Mouse (Mus musculus) gastrocnemius, postnatal 4 days (tissue): Measurements from ENCODE around the gene Cemip. TPM values are rescaled to one million over a fixed set of nuclear protein-coding genes. Genes with fewer than 3 reads are reported as not detected.
"Not testable (repeated sequence)": the region's sequence is repeated elsewhere in the genome, so short reads cannot be mapped to it uniquely, and the experiment has no call there.

ENCODE experiments used
- DNase-seq, 2 experiments: peaks; one replicate each; pipeline ENCODE4 v3.0.0; 2021 to 2022; ENCODE audit warnings: low spot score in 2 of 2, mixed read lengths in 2 of 2
- long read RNA-seq, 2 experiments: library from polyadenylated mRNA; stranded (forward); transcript quantifications; one replicate each; pipeline ENCODE4 v2.0.0; 2021
- total RNA-seq, 2 experiments: library from RNA; stranded (reverse); gene quantifications; 2 replicates each; pipeline ENCODE4 v1.2.3; 2021

The Cemip gene
- total RNA-seq = under 1 TPM; 0.62 to 0.69 TPM
- long read RNA-seq, experiment 1 = 0 reads
- long read RNA-seq, experiment 2, partial matches to known transcripts = 0 of 1 reads
- long read RNA-seq, experiment 2, other reads (novel, unspliced or antisense) = 1 of 1 reads

- peak; percentile 80 to 82 for DNase-seq
Observed at GRCm38 (mm10) chr7:84086039-84086829, at the start of gene Cemip. Gene Cemip (minus strand): TSS chr7:84086502.

GRCm38 (mm10) chr7:84132704-84133103 lies 46.4 kb upstream of the Cemip start:
- DNase-seq = no peak

- no peak for DNase-seq
Observed at GRCm38 (mm10) chr7:84131736-84132135, 45.4 kb upstream of the Cemip start.

GRCm38 (mm10) chr7:84128661-84129060 lies 42.4 kb upstream of the Cemip start:
- DNase-seq = peak in 1 of 2 experiments; percentile 42

- DNase-seq = no peak
Observed at GRCm38 (mm10) chr7:84125730-84126129, 39.4 kb upstream of the Cemip start.

GRCm38 (mm10) chr7:84123651-84124050 lies 37.3 kb upstream of the Cemip start:
- not testable (repeated sequence) for DNase-seq

GRCm38 (mm10) chr7:84121778-84122177 lies 35.5 kb upstream of the Cemip start:
- DNase-seq = no peak

- no peak for DNase-seq
Observed at GRCm38 (mm10) chr7:84120142-84120760, 33.9 kb upstream of the Cemip start.

GRCm38 (mm10) chr7:84119216-84120105 lies 33.2 kb upstream of the Cemip start:
- no peak for DNase-seq

GRCm38 (mm10) chr7:84117543-84118122 lies 31.3 kb upstream of the Cemip start:
- no peak for DNase-seq

- DNase-seq = no peak
Observed at GRCm38 (mm10) chr7:84116621-84117542, 30.6 kb upstream of the Cemip start.

GRCm38 (mm10) chr7:84115385-84115784 lies 29.1 kb upstream of the Cemip start:
- no peak for DNase-seq

GRCm38 (mm10) chr7:84114775-84115174 lies 28.5 kb upstream of the Cemip start:
- DNase-seq = no peak

- no peak for DNase-seq
Observed at GRCm38 (mm10) chr7:84113035-84113390, 26.7 kb upstream of the Cemip start.

- DNase-seq = no peak
Observed at GRCm38 (mm10) chr7:84112351-84113034, 26.2 kb upstream of the Cemip start.

GRCm38 (mm10) chr7:84111716-84112350 lies 25.5 kb upstream of the Cemip start:
- DNase-seq = no peak

GRCm38 (mm10) chr7:84106942-84107341 lies 20.6 kb upstream of the Cemip start:
- DNase-seq = no peak

- no peak for DNase-seq
Observed at GRCm38 (mm10) chr7:84102589-84102988, 16.3 kb upstream of the Cemip start.

GRCm38 (mm10) chr7:84100672-84101071 lies 14.4 kb upstream of the Cemip start:
- DNase-seq = no peak
